Mouse (Mus musculus) heart, postnatal 0 days (tissue): ENCODE measurements around the gene Mipep.

Experiments
- CTCF ChIP-seq: IDR thresholded peaks from 2 replicates; pipeline ENCODE4 v1.5.1; 2016; ENCODE audit warnings: antibody characterized with exemption, control low read depth, low read depth
- EP300 ChIP-seq: IDR thresholded peaks from 2 replicates; pipeline ENCODE4 v1.6.1; 2016; ENCODE audit warnings: antibody characterized with exemption, low read depth

GRCm38 (mm10) chr14:60839654-60840053 lies 55.3 kb downstream of the Mipep start:
- TF ChIP-seq EP300 (no peak), CTCF (no peak)
